Mouse (Mus musculus): Measurements from ENCODE around the gene Cadm3.

DNA sequence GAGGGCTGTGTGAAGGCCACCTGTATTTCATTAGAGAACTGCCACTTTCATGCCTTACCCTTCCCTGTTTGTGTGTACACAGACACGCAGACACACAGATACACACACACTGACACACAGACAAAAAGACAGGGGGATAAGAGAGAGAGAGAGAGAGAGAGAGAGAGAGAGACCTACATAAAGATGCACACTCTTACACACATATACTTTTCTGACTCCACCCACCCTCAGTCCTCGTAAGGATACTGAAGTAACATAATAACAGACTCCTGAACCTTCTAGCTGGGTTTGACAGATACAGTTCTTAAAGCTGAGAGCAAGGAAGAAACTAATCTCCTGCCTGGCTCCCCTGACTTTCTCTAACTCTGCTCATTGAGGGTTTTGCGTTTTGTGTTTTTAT is 21.9 kb upstream of the Cadm3 start:
- no peak for TF ChIP-seq CTCF (conservative IDR thresholded peaks at IDR 0.05 in 1 of 2, IDR thresholded peaks at IDR 0.05 in 1 of 2; ENCODE audit: low read depth in 2 of 2, low read length in 2 of 2)
- TF ChIP-seq POLR2A (IDR thresholded peaks at IDR 0.05; ENCODE audit: low read depth, low read length), result no peak
- TF ChIP-seq POLR2AphosphoS2 (IDR thresholded peaks at IDR 0.05; ENCODE audit: low read depth, low read length), result no peak
- no peak for TF ChIP-seq E2F4 (IDR thresholded peaks at IDR 0.05; ENCODE audit: insufficient replicate concordance, low read depth, low read length)
